Mouse (Mus musculus) erythroblast, adult 5-6 weeks (primary cell): ENCODE results near the gene Sncb. TPM values are rescaled to one million over a fixed set of nuclear protein-coding genes. Genes with fewer than 3 reads are reported as not detected.
A peak's percentile ranks its signal among the peaks of the same experiment; 100 is the strongest.

ENCODE experiments used
- ATAC-seq: replicated peaks from 2 replicates; pipeline ENCODE4 v1.8.0; 2016; ENCODE audit warnings: moderate number of reproducible peaks, mild to moderate bottlenecking, moderate TSS enrichment, inconsistent platforms; ENCODE audit not compliant: poor library complexity, low FRiP score, severe bottlenecking
- total RNA-seq, 2 experiments: library from RNA; stranded (forward) in 1 of 2; stranded (reverse) in 1 of 2; fragments of 150-400 nt in 1 of 2; fragments of 200-764, 138-1000 nt in 1 of 2; gene quantifications; 2 replicates each; pipeline versions ENCODE4 v1.2.3 to v1.2.4; 2015 to 2017; ENCODE audit warnings: low replicate concordance in 2 of 2

Gene Sncb
- total RNA-seq (2015; ENCODE audit: low replicate concordance), result not detected in 2 replicates
- total RNA-seq (2017; ENCODE audit: low replicate concordance), result not detected in 2 replicates

- ATAC-seq, result no peak
These were observed at the start of gene Sncb for GRCm38 (mm10) chr13:54766192-54766768. Sncb (minus strand) TSS chr13:54766595.

GRCm38 (mm10) chr13:54813381-54813780 lies 47.0 kb upstream of the Sncb start:
- no peak for ATAC-seq

- no peak for ATAC-seq
These were observed 45.1 kb upstream of the Sncb start for GRCm38 (mm10) chr13:54811476-54811875.

- no peak for ATAC-seq
These were observed 41.7 kb upstream of the Sncb start for GRCm38 (mm10) chr13:54808067-54808466.

GRCm38 (mm10) chr13:54806434-54806976 lies 40.1 kb upstream of the Sncb start:
- ATAC-seq, result no peak

- no peak for ATAC-seq
These were observed 38.9 kb upstream of the Sncb start for GRCm38 (mm10) chr13:54805134-54805838.

GRCm38 (mm10) chr13:54803010-54803409 lies 36.6 kb upstream of the Sncb start:
- ATAC-seq, result no peak

GRCm38 (mm10) chr13:54800206-54800605 lies 33.8 kb upstream of the Sncb start:
- no peak for ATAC-seq

GRCm38 (mm10) chr13:54799701-54800100 lies 33.3 kb upstream of the Sncb start:
- ATAC-seq, result peak; percentile 81

GRCm38 (mm10) chr13:54798740-54799139 lies 32.3 kb upstream of the Sncb start:
- no peak for ATAC-seq

- ATAC-seq, result no peak
These were observed 31.7 kb upstream of the Sncb start for GRCm38 (mm10) chr13:54797861-54798643.

- 0 out of 2 replicates have a peak, but pooled peaks have one; percentile 53 for ATAC-seq
These were observed 31.0 kb upstream of the Sncb start for GRCm38 (mm10) chr13:54797356-54797755.

- ATAC-seq, result no peak
These were observed 28.4 kb upstream of the Sncb start for GRCm38 (mm10) chr13:54794843-54795242.

- no peak for ATAC-seq
These were observed 27.7 kb upstream of the Sncb start for GRCm38 (mm10) chr13:54794002-54794577.

GRCm38 (mm10) chr13:54792259-54793230 lies 26.1 kb upstream of the Sncb start:
- no peak for ATAC-seq

- ATAC-seq, result no peak
These were observed 23.4 kb upstream of the Sncb start for GRCm38 (mm10) chr13:54789561-54790397.

GRCm38 (mm10) chr13:54788740-54789560 lies 22.6 kb upstream of the Sncb start, which contains the start of gene Tspan17:
Tspan17 (plus strand) TSS chr13:54789377.
- peak; percentile 56 for ATAC-seq
